Mouse (Mus musculus): Measurements from ENCODE around the gene Dcdc2c. TPM values are rescaled to one million over a fixed set of nuclear protein-coding genes. Genes with fewer than 3 reads are reported as not detected.

The Dcdc2c gene
- polyA plus RNA-seq (2016; fragmentation: Nextera tagmentation; extraction: Ambion mirVana) = 0.21 and 0.22 TPM in 2 replicates

DNA sequence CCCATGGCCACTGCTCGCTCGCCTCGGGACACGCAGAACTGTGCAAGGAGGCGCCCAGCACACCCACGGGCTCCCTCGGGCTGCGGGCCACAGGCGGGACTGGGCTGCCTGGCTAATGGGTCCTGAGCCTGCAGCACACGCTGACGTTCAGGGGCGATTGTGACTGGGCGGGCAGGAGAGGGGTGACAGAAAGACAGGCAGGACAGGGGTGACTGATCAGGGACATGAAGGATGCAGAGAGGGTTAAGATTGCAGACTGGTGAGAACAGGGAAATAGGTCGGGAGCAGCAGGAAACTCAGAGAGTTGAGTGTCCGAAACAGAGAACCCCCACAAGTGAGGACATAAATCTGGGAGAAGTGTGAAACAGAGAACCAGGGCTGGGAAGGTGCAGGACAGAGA lies at the start of gene Dcdc2c:
TSS of gene Dcdc2c (minus strand) at position 101 of the 400 bp plus-strand sequence.
- H3K9me3 ChIP-seq = no peaks in the 10 kb centered on the region
- 79% methylated on average over 15 of the region's 15 CpGs for WGBS
- DNase-seq (ENCODE audit: extremely low spot score, low spot score) = no peak
- no peaks in the 10 kb centered on the region for H3K36me3 ChIP-seq (replicated peaks)
- H3K4me1 ChIP-seq = peaks cover 8% of the 10 kb centered on the region
- no peak within 1 kb of the TSS for H3K27ac ChIP-seq
- no peaks in the 10 kb centered on the region for H3K27me3 ChIP-seq (ENCODE audit: poor library complexity, severe bottlenecking)
- no peak within 1 kb of the TSS for H3K4me3 ChIP-seq

DNA sequence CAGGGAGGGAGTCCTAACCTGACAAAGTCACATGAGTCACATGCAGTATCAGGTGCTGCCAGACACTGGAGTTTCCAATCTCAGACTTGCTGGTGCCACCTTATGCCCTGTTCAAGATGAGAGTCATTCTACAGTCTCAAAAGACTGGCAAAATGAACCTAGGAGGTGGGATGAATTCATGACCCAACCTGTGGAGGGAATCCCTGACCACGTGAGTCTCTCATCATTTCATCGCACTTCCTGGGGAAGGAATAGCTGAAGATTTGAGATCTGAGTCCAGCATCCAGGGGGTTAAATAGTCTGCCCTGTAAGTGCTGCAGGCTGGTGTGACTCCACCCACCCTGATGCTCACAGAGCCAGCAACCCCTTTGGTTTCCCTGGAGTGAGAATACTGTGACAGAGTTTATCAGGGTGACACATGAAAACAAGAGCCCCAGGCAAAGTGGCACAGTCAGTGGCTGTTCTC lies 46.4 kb upstream of the Dcdc2c start:
- no peaks in the 10 kb centered on the region for H3K9me3 ChIP-seq
- WGBS = 58% methylated on average over 2 of the region's 2 CpGs
- no peaks in the 10 kb centered on the region for H3K27me3 ChIP-seq (ENCODE audit: poor library complexity, severe bottlenecking)
- H3K27ac ChIP-seq = no peak overlapping the region
- H3K36me3 ChIP-seq (replicated peaks) = no peaks in the 10 kb centered on the region
- DNase-seq (ENCODE audit: extremely low spot score, low spot score) = no peak
- peaks cover 15% of the 10 kb centered on the region for H3K4me1 ChIP-seq
- no peak overlapping the region for H3K4me3 ChIP-seq

GRCm38 (mm10) chr12:28598110-28598509 lies 45.9 kb upstream of the Dcdc2c start:
- H3K27me3 ChIP-seq (ENCODE audit: poor library complexity, severe bottlenecking) = no peaks in the 10 kb centered on the region
- no peak overlapping the region for H3K27ac ChIP-seq
- WGBS = 69% methylated on average over 3 of the region's 3 CpGs
- H3K4me3 ChIP-seq = no peak overlapping the region
- no peaks in the 10 kb centered on the region for H3K9me3 ChIP-seq
- H3K4me1 ChIP-seq = peaks cover 15% of the 10 kb centered on the region
- DNase-seq (ENCODE audit: extremely low spot score, low spot score) = no peak
- H3K36me3 ChIP-seq (replicated peaks) = no peaks in the 10 kb centered on the region

DNA sequence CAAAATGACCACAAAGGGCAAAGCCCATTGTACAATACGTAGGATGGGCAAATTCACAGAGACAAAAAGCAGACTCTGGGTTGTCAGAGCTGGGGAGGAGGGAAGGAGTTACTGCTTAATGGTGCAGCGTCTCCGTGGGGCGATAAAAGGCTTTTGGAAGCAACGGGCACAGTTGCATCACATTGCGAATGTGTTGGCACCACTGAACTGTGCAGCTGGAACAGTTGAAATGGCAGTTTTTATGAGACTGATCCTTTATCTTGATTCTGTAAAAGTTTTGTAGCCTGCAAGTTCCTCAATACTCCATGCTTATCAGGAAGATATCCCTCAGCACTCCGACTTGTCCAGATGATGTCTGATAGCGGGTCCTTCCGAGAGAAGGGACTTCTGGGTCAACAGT lies 45.5 kb upstream of the Dcdc2c start:
- Histone ChIP-seq H3K4me1 (peaks cover 15% of the 10 kb centered on the region), H3K9me3 (no peaks in the 10 kb centered on the region), H3K36me3 (replicated peaks) (no peaks in the 10 kb centered on the region), H3K27ac (no peak overlapping the region), H3K4me3 (no peak overlapping the region), H3K27me3 (ENCODE audit: poor library complexity, severe bottlenecking) (no peaks in the 10 kb centered on the region)
- WGBS = 94% methylated on average over 9 of the region's 9 CpGs
- no peak for DNase-seq (ENCODE audit: extremely low spot score, low spot score)

DNA sequence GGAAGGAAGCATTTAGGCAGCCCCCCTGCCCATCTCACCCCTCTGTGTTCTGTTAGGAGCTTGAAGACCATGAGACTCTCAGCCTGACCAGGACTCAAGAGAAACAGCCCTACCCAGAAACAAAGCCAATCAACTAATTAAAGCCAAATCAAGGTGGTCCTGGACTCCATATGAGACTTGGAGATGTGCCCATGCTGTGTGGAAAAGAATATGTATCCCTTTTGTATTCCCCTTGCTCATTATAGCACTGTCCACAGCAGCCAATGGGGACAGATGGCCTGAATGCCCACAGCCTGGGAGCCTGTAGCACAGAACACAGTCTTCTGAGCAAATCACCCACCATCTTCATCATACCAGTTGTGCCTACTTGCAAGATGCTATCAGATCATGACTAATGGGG lies 44.7 kb upstream of the Dcdc2c start:
- 0 out of 2 replicates have a peak, but pooled peaks cover 2% of the 10 kb centered on the region for H3K27me3 ChIP-seq (ENCODE audit: poor library complexity, severe bottlenecking)
- no peaks in the 10 kb centered on the region for H3K36me3 ChIP-seq (replicated peaks)
- peaks cover 6% of the 10 kb centered on the region for H3K4me1 ChIP-seq
- no peak overlapping the region for H3K4me3 ChIP-seq
- no peak for DNase-seq (ENCODE audit: extremely low spot score, low spot score)
- no peak overlapping the region for H3K27ac ChIP-seq
- no peaks in the 10 kb centered on the region for H3K9me3 ChIP-seq

DNA sequence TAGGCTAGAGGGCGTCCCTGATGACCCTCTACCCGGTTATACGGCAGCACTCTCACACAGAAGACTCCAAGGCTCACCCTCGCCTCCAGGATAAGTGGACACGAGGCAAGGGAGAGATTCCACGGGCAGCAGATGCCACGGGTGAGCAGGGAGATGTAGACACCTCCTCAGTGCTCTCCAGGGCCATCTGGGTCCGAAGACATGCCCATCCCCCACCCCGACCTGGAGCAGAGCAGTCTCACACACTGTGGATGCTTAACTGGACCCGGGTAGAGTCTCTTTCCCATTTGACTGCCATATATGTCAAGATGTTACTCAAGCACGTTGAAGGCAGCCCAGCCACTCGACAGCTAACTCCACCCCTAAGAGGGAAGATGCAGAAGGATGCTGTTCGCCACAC lies 38.2 kb upstream of the Dcdc2c start:
- Histone ChIP-seq H3K4me1 (peaks cover 15% of the 10 kb centered on the region; the same call in 1 of the 2 replicates), H3K27ac (no peak overlapping the region), H3K4me3 (no peak overlapping the region), H3K36me3 (replicated peaks) (no peaks in the 10 kb centered on the region), H3K27me3 (ENCODE audit: poor library complexity, severe bottlenecking) (peaks cover 38% of the 10 kb centered on the region), H3K9me3 (no peaks in the 10 kb centered on the region)
- no peak for DNase-seq (ENCODE audit: extremely low spot score, low spot score)
- 57% methylated on average over 13 of the region's 13 CpGs for WGBS

GRCm38 (mm10) chr12:28589090-28589868 lies 37.1 kb upstream of the Dcdc2c start:
- Histone ChIP-seq H3K4me3 (peak overlapping the region; percentile 58), H3K27ac (peak overlapping the region; percentile 75), H3K27me3 (ENCODE audit: poor library complexity, severe bottlenecking) (peaks cover 38% of the 10 kb centered on the region), H3K9me3 (no peaks in the 10 kb centered on the region), H3K36me3 (replicated peaks) (no peaks in the 10 kb centered on the region), H3K4me1 (peaks cover 15% of the 10 kb centered on the region; the same call in 1 of the 2 replicates)
- 10% methylated on average over 24 of the region's 24 CpGs for WGBS
- peak; percentile 83 for DNase-seq (ENCODE audit: extremely low spot score, low spot score)

GRCm38 (mm10) chr12:28587949-28588348 lies 35.8 kb upstream of the Dcdc2c start:
- no peak for DNase-seq (ENCODE audit: extremely low spot score, low spot score)
- Histone ChIP-seq H3K36me3 (replicated peaks) (no peaks in the 10 kb centered on the region), H3K27me3 (ENCODE audit: poor library complexity, severe bottlenecking) (peaks cover 38% of the 10 kb centered on the region), H3K27ac (no peak overlapping the region), H3K4me3 (no peak overlapping the region), H3K4me1 (peaks cover 15% of the 10 kb centered on the region; the same call in 1 of the 2 replicates), H3K9me3 (no peaks in the 10 kb centered on the region)
- WGBS = 86% methylated on average over 6 of the region's 6 CpGs

DNA sequence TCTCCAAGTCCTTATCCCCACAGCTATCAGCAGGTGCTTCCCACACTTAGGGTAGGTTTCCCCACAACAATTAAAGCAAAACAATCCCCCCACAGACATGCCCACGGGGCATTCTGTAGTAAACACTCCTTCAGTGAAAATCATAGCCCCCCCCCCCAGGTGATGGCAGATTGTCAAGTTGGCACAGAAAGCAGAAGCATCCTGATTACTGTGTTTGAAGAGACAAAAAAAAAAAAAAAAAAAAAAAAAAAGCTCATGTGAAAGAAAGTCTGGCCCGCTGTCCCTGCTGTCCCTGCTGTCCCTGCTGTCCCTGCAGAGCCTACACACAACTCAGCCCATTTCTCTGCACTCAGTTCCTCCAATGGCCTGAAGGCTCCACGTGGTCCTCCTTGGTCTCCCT lies 31.8 kb upstream of the Dcdc2c start:
- Histone ChIP-seq H3K36me3 (replicated peaks) (no peaks in the 10 kb centered on the region), H3K4me3 (no peak overlapping the region), H3K9me3 (no peaks in the 10 kb centered on the region), H3K27ac (no peak overlapping the region), H3K27me3 (ENCODE audit: poor library complexity, severe bottlenecking) (peaks cover 13% of the 10 kb centered on the region), H3K4me1 (peaks cover 2% of the 10 kb centered on the region; the same call in 1 of the 2 replicates)
- no peak for DNase-seq (ENCODE audit: extremely low spot score, low spot score)
- WGBS = 71% methylated on average over 3 of the region's 3 CpGs

GRCm38 (mm10) chr12:28582423-28582822 lies 30.2 kb upstream of the Dcdc2c start, which contains the start of gene Allc:
TSS of gene Allc (minus strand) at chr12:28582523.
- Histone ChIP-seq H3K4me3 (no peak within 1 kb of the TSS), H3K4me1 (no peaks in the 10 kb centered on the region), H3K9me3 (peaks cover 7% of the 10 kb centered on the region; the same call in 1 of the 2 replicates), H3K36me3 (replicated peaks) (no peaks in the 10 kb centered on the region), H3K27me3 (ENCODE audit: poor library complexity, severe bottlenecking) (no peaks in the 10 kb centered on the region), H3K27ac (no peak within 1 kb of the TSS)
- DNase-seq (ENCODE audit: extremely low spot score, low spot score) = no peak
- WGBS = 90% methylated on average over 8 of the region's 8 CpGs

- Histone ChIP-seq H3K4me1 (no peaks in the 10 kb centered on the region), H3K9me3 (peaks cover 7% of the 10 kb centered on the region; the same call in 1 of the 2 replicates), H3K27ac (no peak overlapping the region), H3K36me3 (replicated peaks) (no peaks in the 10 kb centered on the region), H3K27me3 (ENCODE audit: poor library complexity, severe bottlenecking) (no peaks in the 10 kb centered on the region), H3K4me3 (no peak overlapping the region)
- peak; percentile 28 for DNase-seq (ENCODE audit: extremely low spot score, low spot score)
- WGBS = 37% methylated on average over 4 of the region's 4 CpGs
Observed at GRCm38 (mm10) chr12:28579132-28579531, 26.9 kb upstream of the Dcdc2c start.

GRCm38 (mm10) chr12:28578147-28578546 lies 25.9 kb upstream of the Dcdc2c start:
- no peak overlapping the region for H3K4me3 ChIP-seq
- H3K4me1 ChIP-seq = no peaks in the 10 kb centered on the region
- H3K36me3 ChIP-seq (replicated peaks) = no peaks in the 10 kb centered on the region
- no peak overlapping the region for H3K27ac ChIP-seq
- DNase-seq (ENCODE audit: extremely low spot score, low spot score) = no peak
- peaks cover 10% of the 10 kb centered on the region; the same call in 1 of the 2 replicates for H3K9me3 ChIP-seq
- 91% methylated on average over 3 of the region's 3 CpGs for WGBS
- H3K27me3 ChIP-seq (ENCODE audit: poor library complexity, severe bottlenecking) = no peaks in the 10 kb centered on the region

- DNase-seq (ENCODE audit: extremely low spot score, low spot score) = no peak
- Histone ChIP-seq H3K36me3 (replicated peaks) (no peaks in the 10 kb centered on the region), H3K9me3 (peaks cover 10% of the 10 kb centered on the region; the same call in 1 of the 2 replicates), H3K27me3 (ENCODE audit: poor library complexity, severe bottlenecking) (no peaks in the 10 kb centered on the region), H3K4me1 (no peaks in the 10 kb centered on the region; the same call in 1 of the 2 replicates), H3K4me3 (no peak overlapping the region), H3K27ac (no peak overlapping the region)
- WGBS = 81% methylated on average over 6 of the region's 6 CpGs
Observed at GRCm38 (mm10) chr12:28575366-28576070, 23.3 kb upstream of the Dcdc2c start.

Data from forebrain, embryonic 10.5 days (tissue).